Mouse (Mus musculus): Measurements from ENCODE around the gene Ak7.
A peak's percentile ranks its signal among the peaks of the same experiment; 100 is the strongest.

- TF ChIP-seq CTCF (IDR thresholded peaks at IDR 0.05; ENCODE audit: low read depth, low read length): peak; percentile 17; the same call in 1 of the 2 replicates
- TF ChIP-seq POLR2A (IDR thresholded peaks at IDR 0.05; ENCODE audit: extremely low read depth, insufficient read depth, low read length): no peak
Measured at GRCm38 (mm10) chr12:105688546-105688945, 17.2 kb upstream of the Ak7 start.

Measured in liver, adult 2 months (tissue).